Comparison of ENCODE assay signal across 8 mouse cellular contexts in the genomic region with DNA sequence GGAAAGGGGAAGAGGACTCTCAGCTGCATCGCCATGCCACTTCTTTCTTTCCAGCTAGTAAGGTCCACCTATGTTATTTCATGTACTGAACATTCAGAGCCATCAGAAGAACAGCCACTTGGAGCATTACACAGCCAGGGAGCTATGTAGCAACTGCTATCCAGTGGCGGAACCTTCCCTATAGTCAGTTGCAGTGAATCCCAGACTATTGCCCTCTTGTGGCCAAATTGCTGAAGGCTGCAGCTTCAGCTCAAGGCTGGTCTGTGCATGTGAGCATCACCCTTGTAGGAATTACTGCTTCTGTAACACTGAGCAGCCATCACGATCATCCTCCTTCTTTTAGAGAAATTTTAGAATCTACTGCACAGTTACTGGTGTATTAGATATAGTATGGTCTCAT.
DNase-seq lines count a peak whose midpoint lies in the region; ATAC-seq and TF ChIP-seq lines count a peak whose summit lies in the region.

No protein-coding gene starts in this region.

- TF ChIP-seq EP300 in heart, postnatal 0 days (IDR thresholded peaks at IDR 0.05; ENCODE audit: low read depth), result no peak

- H3K27ac ChIP-seq in heart, postnatal 0 days (ENCODE audit: low read depth), result no peak overlapping the region
- H3K27ac ChIP-seq in hindbrain, embryonic 15.5 days (replicated peaks), result no peak overlapping the region
- H3K27ac ChIP-seq in midbrain, embryonic 10.5 days (replicated peaks), result no peak overlapping the region

- H3K36me3 ChIP-seq in heart, postnatal 0 days (replicated peaks; ENCODE audit: control insufficient read depth, insufficient read depth, low read length), result no peaks in the 10 kb centered on the region
- H3K36me3 ChIP-seq in hindbrain, embryonic 15.5 days, result no peaks in the 10 kb centered on the region
- H3K36me3 ChIP-seq in midbrain, embryonic 10.5 days, result no peaks in the 10 kb centered on the region

- no peak overlapping the region for H3K4me2 ChIP-seq in heart, postnatal 0 days (ENCODE audit: low read depth, low read length)
- no peak overlapping the region for H3K4me2 ChIP-seq in hindbrain, embryonic 15.5 days

- 0 out of 2 replicates have a peak, but pooled peaks have one; percentile 36 for ATAC-seq in heart, postnatal 0 days (ENCODE audit: insufficient read depth, low read depth)
- peak; percentile 64; the same call in 1 of the 2 replicates for ATAC-seq in hindbrain, embryonic 15.5 days (ENCODE audit: low FRiP score, low read depth)

- no peak overlapping the region for H3K4me3 ChIP-seq in heart, postnatal 0 days (ENCODE audit: low read depth, low read length)
- no peak overlapping the region for H3K4me3 ChIP-seq in hindbrain, embryonic 15.5 days
- no peak overlapping the region for H3K4me3 ChIP-seq in midbrain, embryonic 10.5 days

- H3K9ac ChIP-seq in heart, postnatal 0 days (replicated peaks; ENCODE audit: low read depth, low read length), result no peak overlapping the region
- H3K9ac ChIP-seq in hindbrain, embryonic 15.5 days, result no peak overlapping the region

- no peaks in the 10 kb centered on the region for H3K27me3 ChIP-seq in heart, postnatal 0 days (ENCODE audit: control insufficient read depth, insufficient read depth, low read length)
- H3K27me3 ChIP-seq in hindbrain, embryonic 15.5 days, result no peaks in the 10 kb centered on the region
- H3K27me3 ChIP-seq in midbrain, embryonic 10.5 days (ENCODE audit: low read depth, poor library complexity, severe bottlenecking), result no peaks in the 10 kb centered on the region

- intact Hi-C loops in heart, postnatal 25 days (cut with DNase I), result no loop called here

- no peak for DNase-seq in heart, postnatal 0 days (ENCODE audit: low spot score)
- no peak for DNase-seq in heart, postnatal 25 days (ENCODE audit: low spot score)
- DNase-seq in CD4-positive helper T cell, adult 2 months (ENCODE audit: low read depth, low spot score), result peak; percentile 43
- DNase-seq in WW6 (ENCODE audit: low read depth, low spot score), result peak; percentile 18
- DNase-seq in midbrain, embryonic 10.5 days (ENCODE audit: low spot score), result peak; percentile 22
- peak; percentile 52 to 54 for DNase-seq in thymus, postnatal 36 days
- no peak for DNase-seq in layer of hippocampus, adult 11-12 months (ENCODE audit: low spot score)

- WGBS in heart, postnatal 0 days, result 77% methylated on average over 3 of the region's 3 CpGs
- WGBS in hindbrain, embryonic 15.5 days, result 82% methylated on average over 3 of the region's 3 CpGs
- WGBS in midbrain, embryonic 10.5 days, result 66% methylated on average over 3 of the region's 3 CpGs

- TF ChIP-seq CTCF in heart, postnatal 0 days (IDR thresholded peaks at IDR 0.05; ENCODE audit: low read depth), result peak; percentile 63

- no peaks in the 10 kb centered on the region for H3K9me3 ChIP-seq in heart, postnatal 0 days (replicated peaks; ENCODE audit: control insufficient read depth, low read length)
- no peaks in the 10 kb centered on the region for H3K9me3 ChIP-seq in hindbrain, embryonic 15.5 days
- no peaks in the 10 kb centered on the region for H3K9me3 ChIP-seq in midbrain, embryonic 10.5 days (replicated peaks)

- no peaks in the 10 kb centered on the region for H3K4me1 ChIP-seq in heart, postnatal 0 days (ENCODE audit: control insufficient read depth, insufficient read depth)
- no peaks in the 10 kb centered on the region for H3K4me1 ChIP-seq in hindbrain, embryonic 15.5 days (replicated peaks)
- no peaks in the 10 kb centered on the region for H3K4me1 ChIP-seq in midbrain, embryonic 10.5 days

Comparison
In these comparisons a context has a peak if more than half of its experiments do, and no peak if none do; other contexts are left out.
1. DNase-seq: peak in CD4-positive helper T cell, adult 2 months (single experiment), WW6 (single experiment), midbrain, embryonic 10.5 days (single experiment) and thymus, postnatal 36 days (2 of 2); none in heart, postnatal 0 days (single experiment), heart, postnatal 25 days (single experiment) and layer of hippocampus, adult 11-12 months (single experiment).